Mouse (Mus musculus): ENCODE data around the gene Hk2.

GRCm38 (mm10) chr6:82821758-82822253 is 47.6 kb upstream of the Hk2 start:
- no peak for TF ChIP-seq CTCF (IDR thresholded peaks at IDR 0.05; ENCODE audit: low read depth)
- TF ChIP-seq EP300 (IDR thresholded peaks at IDR 0.05; ENCODE audit: low read depth) = no peak
